Mouse (Mus musculus) CD4-positive, CD25-positive, alpha-beta regulatory T cell, adult 4 months (primary cell): ENCODE measurements around the gene Stap2. TPM values are rescaled to one million over a fixed set of nuclear protein-coding genes. Genes with fewer than 3 reads are reported as not detected.

Experiments used
- ATAC-seq: one replicate; pipeline ENCODE4 v1.8.0; 2017
- polyA plus RNA-seq, 2 experiments: library from polyadenylated mRNA; unstranded; fragments of 100-300 nt; shearing (Covaris generic); gene quantifications; one replicate each; pipeline ENCODE4 v1.2.1; 2017

The Stap2 gene
- polyA plus RNA-seq: under 1 TPM in 1 of 2 experiments, not detected in 1; 0.70 TPM

- no peak for ATAC-seq
Measured at GRCm38 (mm10) chr17:56005415-56006061, at the start of gene Stap2, which contains the start of gene Mpnd. TSS of gene Stap2 (minus strand) at chr17:56005584. TSS of gene Mpnd (plus strand) at chr17:56005711.

- no peak for ATAC-seq
Measured at GRCm38 (mm10) chr17:56054938-56055337, 49.6 kb upstream of the Stap2 start.

- no peak for ATAC-seq
Measured at GRCm38 (mm10) chr17:56051369-56051768, 46.0 kb upstream of the Stap2 start.

GRCm38 (mm10) chr17:56040857-56041163 is 35.4 kb upstream of the Stap2 start:
- no peak for ATAC-seq

GRCm38 (mm10) chr17:56040030-56040856 is 34.9 kb upstream of the Stap2 start, which contains the start of gene Chaf1a:
TSS of gene Chaf1a (plus strand) at chr17:56040439.
- peak; percentile 72 for ATAC-seq

- ATAC-seq: no peak
Measured at GRCm38 (mm10) chr17:56039345-56039744, 34.0 kb upstream of the Stap2 start.

GRCm38 (mm10) chr17:56038583-56039261 is 33.3 kb upstream of the Stap2 start:
- no peak for ATAC-seq

GRCm38 (mm10) chr17:56036901-56037287 is 31.5 kb upstream of the Stap2 start:
- ATAC-seq: no peak

- peak; percentile 81 for ATAC-seq
Measured at GRCm38 (mm10) chr17:56036176-56036900, 31.0 kb upstream of the Stap2 start, which contains the start of gene Sh3gl1. TSS of gene Sh3gl1 (minus strand) at chr17:56036635.

- no peak for ATAC-seq
Measured at GRCm38 (mm10) chr17:56035216-56035615, 29.8 kb upstream of the Stap2 start.

GRCm38 (mm10) chr17:56034726-56035100 is 29.3 kb upstream of the Stap2 start:
- ATAC-seq: no peak

- ATAC-seq: peak; percentile 18
Measured at GRCm38 (mm10) chr17:56034040-56034725, 28.8 kb upstream of the Stap2 start.

GRCm38 (mm10) chr17:56032831-56033230 is 27.4 kb upstream of the Stap2 start:
- no peak for ATAC-seq

- ATAC-seq: no peak
Measured at GRCm38 (mm10) chr17:56032127-56032733, 26.8 kb upstream of the Stap2 start.

- ATAC-seq: no peak
Measured at GRCm38 (mm10) chr17:56031431-56031830, 26.0 kb upstream of the Stap2 start.

- ATAC-seq: no peak
Measured at GRCm38 (mm10) chr17:56030919-56031318, 25.5 kb upstream of the Stap2 start.

- no peak for ATAC-seq
Measured at GRCm38 (mm10) chr17:56030238-56030870, 25.0 kb upstream of the Stap2 start.

- no peak for ATAC-seq
Measured at GRCm38 (mm10) chr17:56027801-56028441, 22.5 kb upstream of the Stap2 start.

GRCm38 (mm10) chr17:56026881-56027280 is 21.5 kb upstream of the Stap2 start:
- ATAC-seq: no peak

- no peak for ATAC-seq
Measured at GRCm38 (mm10) chr17:56026303-56026702, 20.9 kb upstream of the Stap2 start.

GRCm38 (mm10) chr17:56024931-56025330 is 19.5 kb upstream of the Stap2 start:
- no peak for ATAC-seq
